Mouse (Mus musculus) embryonic fibroblast, embryonic 13.5 days (primary cell): ENCODE results near the gene Pik3r4.

Source experiments
- CTCF ChIP-seq: IDR thresholded peaks from 2 replicates; pipeline ENCODE4 v1.5.1; 2011; ENCODE audit warnings: mild to moderate bottlenecking, control low read depth, low read length, moderate library complexity, borderline replicate concordance; ENCODE audit not compliant: insufficient read depth
- POLR2A ChIP-seq: IDR thresholded peaks from 2 replicates; pipeline ENCODE4 v1.6.1; 2011; ENCODE audit warnings: low read depth, mild to moderate bottlenecking, control low read depth, low read length, moderate library complexity

DNA sequence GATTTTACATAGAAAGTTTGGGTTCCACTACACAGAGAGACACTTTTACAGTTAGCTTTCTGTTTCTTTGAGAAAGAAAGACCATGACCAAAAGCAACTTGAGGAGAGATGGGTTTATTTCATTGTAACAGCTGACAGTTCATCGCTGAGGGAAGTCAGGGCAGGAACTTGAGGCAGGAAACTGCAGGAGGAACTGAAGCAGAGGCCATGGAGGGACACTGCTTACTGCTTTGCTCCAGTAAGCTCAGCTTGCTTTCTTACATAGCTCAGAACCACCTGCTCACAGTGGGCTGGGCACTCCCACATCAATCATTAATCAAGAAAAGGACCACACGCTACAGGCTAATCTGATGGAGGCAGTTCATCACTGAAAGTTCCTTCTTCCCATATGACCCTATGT is 13.4 kb downstream of the Pik3r4 start:
- no peak for TF ChIP-seq POLR2A
- TF ChIP-seq CTCF: no peak
